Mouse (Mus musculus): ENCODE results near the gene Krt90.

DNA sequence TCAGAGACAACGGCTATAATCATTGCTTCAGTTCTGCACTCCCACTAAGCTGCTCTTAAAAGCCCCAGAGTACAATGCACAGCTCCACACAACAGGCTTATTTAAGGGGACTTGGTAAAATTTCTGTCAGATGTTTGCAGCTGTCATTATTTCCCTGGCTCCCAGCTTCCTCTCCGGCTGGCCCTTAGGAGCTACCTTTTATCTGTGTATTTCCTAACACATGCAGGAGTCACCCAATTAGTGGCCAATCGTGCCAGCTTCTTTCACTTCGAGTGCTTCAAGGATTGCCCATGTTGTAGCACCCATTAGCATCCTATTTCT lies 24.2 kb downstream of the Krt90 start:
- TF ChIP-seq POLR2A (IDR thresholded peaks at IDR 0.05; ENCODE audit: low read depth, low read length) = no peak
- TF ChIP-seq CTCF (conservative IDR thresholded peaks at IDR 0.05; ENCODE audit: insufficient read depth, insufficient read length, low read depth, low read length) = no peak

Measured in kidney, adult 2 months (tissue).